Mouse (Mus musculus) liver, postnatal 0 days (tissue): ENCODE results near the gene Lamc2. TPM values are rescaled to one million over a fixed set of nuclear protein-coding genes. Genes with fewer than 3 reads are reported as not detected.

Experiments used
- ATAC-seq: fragments of 200-750 bp; cut with Nextera tagmentation; 2 replicates; pipeline ENCODE4 v1.8.0; 2017; ENCODE audit warnings: mild to moderate bottlenecking, moderate library complexity
- DNase-seq: peaks from one replicate; pipeline ENCODE4 v3.0.0-alpha.2; 2016
- H3K27ac ChIP-seq: fragments of 300-500 bp; sonication (generic); 2 replicates; pipeline ENCODE4 v1.5.1; 2014; ENCODE audit warnings: antibody characterized with exemption, moderate library complexity, mild to moderate bottlenecking, low read depth
- H3K27me3 ChIP-seq: fragments of 300-500 bp; sonication (generic); 2 replicates; pipeline ENCODE4 v1.6.1; 2014; ENCODE audit warnings: low read length, control low read depth, mixed read lengths; ENCODE audit not compliant: insufficient read depth
- H3K36me3 ChIP-seq: fragments of 300-500 bp; sonication (generic); replicated peaks from 2 replicates; pipeline ENCODE4 v1.6.1; 2014; ENCODE audit warnings: mild to moderate bottlenecking, control low read depth, low read length, moderate library complexity, mixed read lengths; ENCODE audit not compliant: insufficient read depth
- H3K4me1 ChIP-seq: fragments of 300-500 bp; sonication (generic); 2 replicates; pipeline ENCODE4 v1.6.1; 2014; ENCODE audit warnings: antibody characterized with exemption, mild to moderate bottlenecking, control low read depth; ENCODE audit not compliant: insufficient read depth
- H3K4me2 ChIP-seq: fragments of 300-500 bp; sonication (generic); 2 replicates; pipeline ENCODE4 v1.6.1; 2014; ENCODE audit warnings: low read depth, mild to moderate bottlenecking, low read length, moderate library complexity, mixed read lengths
- H3K4me3 ChIP-seq: fragments of 300-500 bp; sonication (generic); 2 replicates; pipeline ENCODE4 v1.5.1; 2014; ENCODE audit warnings: low read depth, low read length
- H3K9ac ChIP-seq: fragments of 300-500 bp; sonication (generic); replicated peaks from 2 replicates; pipeline ENCODE4 v1.6.1; 2014; ENCODE audit warnings: mild to moderate bottlenecking, moderate library complexity
- H3K9me3 ChIP-seq: fragments of 300-500 bp; sonication (generic); 2 replicates; pipeline ENCODE4 v1.6.1; 2016; ENCODE audit warnings: mild to moderate bottlenecking, control low read depth, low read length, mixed read lengths
- CTCF ChIP-seq: sonication (generic); IDR thresholded peaks from 2 replicates; pipeline ENCODE4 v1.5.1; 2016; ENCODE audit warnings: antibody characterized with exemption, low read depth
- EP300 ChIP-seq: IDR thresholded peaks from 2 replicates; pipeline ENCODE4 v1.6.1; 2016; ENCODE audit warnings: antibody characterized with exemption, low read depth, mild to moderate bottlenecking
- WGBS: fragments of 180-500 bp; shearing (Covaris S2); extraction: QIAGEN DNeasy Blood & Tissue Kit; methylation state at CpG from one replicate; pipeline ENCODE4 v1.1.7; 2014; ENCODE audit not compliant: insufficient replicate concordance; 5-methylcytosine and 5-hydroxymethylcytosine counted together
- polyA plus RNA-seq: library from polyadenylated mRNA; unstranded; fragments of >200 nt; fragmentation: Nextera tagmentation; extraction: Ambion mirVana; gene quantifications from 2 replicates; pipeline ENCODE4 v1.2.1, GENCODE M21; 2015

The Lamc2 gene
- polyA plus RNA-seq, 1 experiment from 2014 or later = 0.45 TPM

DNA sequence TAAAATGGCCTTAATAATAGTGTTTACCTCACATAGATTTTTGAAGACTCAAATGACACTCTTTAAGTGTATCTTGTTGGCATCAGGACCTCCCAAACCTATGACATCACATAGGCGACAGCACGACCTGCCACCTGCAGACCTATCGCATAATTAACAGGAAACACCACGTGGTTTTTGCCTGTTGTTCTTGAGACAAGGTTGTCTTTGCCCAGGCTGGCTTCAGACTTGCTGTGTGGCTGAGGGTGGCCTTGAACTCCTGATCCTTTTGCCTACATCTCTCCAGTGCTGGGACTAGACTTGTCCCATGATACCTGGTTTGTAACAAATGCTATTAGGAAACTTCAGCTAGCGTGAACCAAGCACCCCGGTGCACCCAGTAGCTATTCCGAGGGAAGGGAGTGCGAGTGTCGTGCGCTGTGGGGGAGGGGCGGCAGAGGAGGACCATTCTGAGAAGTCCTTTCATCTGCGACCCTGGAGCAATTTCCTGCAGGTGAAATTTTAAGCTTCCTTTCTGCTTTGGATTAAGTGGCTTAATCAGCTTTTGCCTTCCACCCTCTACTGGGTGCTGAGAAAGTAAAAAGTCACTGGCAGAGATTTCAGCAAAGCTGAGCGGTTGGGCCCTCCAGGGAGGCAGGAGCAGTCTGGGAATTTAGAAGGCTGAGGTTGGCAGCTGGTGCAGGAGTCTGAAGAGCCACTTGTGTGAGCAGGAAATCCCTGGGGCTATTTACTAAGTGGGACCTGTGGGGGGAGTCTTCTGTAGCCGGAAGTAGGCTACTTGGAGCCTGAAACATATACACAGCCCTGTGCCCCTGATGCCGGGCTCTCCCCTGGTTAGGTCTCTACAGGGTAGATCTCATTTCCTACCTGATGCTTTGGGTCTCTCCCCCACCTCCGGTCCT is 90.2 kb downstream of the Lamc2 start:
- Histone ChIP-seq H3K27me3 (0 out of 2 replicates have a peak, but pooled peaks cover 2% of the 10 kb centered on the region), H3K4me3 (no peak overlapping the region), H3K4me1 (peaks cover under 1% of the 10 kb centered on the region; the same call in 1 of the 2 replicates), H3K36me3 (no peaks in the 10 kb centered on the region), H3K9me3 (no peaks in the 10 kb centered on the region), H3K4me2 (no peak overlapping the region), H3K27ac (no peak overlapping the region), H3K9ac (no peak overlapping the region)
- WGBS = 23% methylated on average over 16 of the region's 16 CpGs
- no peak for TF ChIP-seq EP300
- no peak for TF ChIP-seq CTCF
- no peak for DNase-seq
- no peak for ATAC-seq

DNA sequence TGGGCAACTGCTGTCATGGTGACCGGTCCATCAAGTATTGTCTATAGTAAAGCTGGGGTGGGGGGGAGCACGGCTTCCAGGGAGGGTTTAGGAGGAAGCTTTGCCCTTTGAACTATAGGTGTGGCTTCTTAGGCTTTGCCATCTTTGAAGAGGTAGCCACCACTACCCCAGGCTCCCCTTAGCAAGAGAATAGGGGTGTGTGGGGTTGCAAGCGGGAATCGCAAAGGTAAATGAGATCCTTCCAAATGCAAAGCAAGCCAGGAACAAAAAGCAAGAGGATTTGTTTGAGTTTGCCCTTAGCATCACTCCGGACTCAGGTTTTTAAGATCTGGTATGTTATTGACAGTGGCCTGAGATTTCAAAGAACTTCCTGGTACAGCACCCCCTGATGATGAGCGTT is 90.9 kb downstream of the Lamc2 start:
- 65% methylated on average over 6 of the region's 6 CpGs for WGBS
- ATAC-seq = no peak
- H3K9me3 ChIP-seq = no peaks in the 10 kb centered on the region

DNA sequence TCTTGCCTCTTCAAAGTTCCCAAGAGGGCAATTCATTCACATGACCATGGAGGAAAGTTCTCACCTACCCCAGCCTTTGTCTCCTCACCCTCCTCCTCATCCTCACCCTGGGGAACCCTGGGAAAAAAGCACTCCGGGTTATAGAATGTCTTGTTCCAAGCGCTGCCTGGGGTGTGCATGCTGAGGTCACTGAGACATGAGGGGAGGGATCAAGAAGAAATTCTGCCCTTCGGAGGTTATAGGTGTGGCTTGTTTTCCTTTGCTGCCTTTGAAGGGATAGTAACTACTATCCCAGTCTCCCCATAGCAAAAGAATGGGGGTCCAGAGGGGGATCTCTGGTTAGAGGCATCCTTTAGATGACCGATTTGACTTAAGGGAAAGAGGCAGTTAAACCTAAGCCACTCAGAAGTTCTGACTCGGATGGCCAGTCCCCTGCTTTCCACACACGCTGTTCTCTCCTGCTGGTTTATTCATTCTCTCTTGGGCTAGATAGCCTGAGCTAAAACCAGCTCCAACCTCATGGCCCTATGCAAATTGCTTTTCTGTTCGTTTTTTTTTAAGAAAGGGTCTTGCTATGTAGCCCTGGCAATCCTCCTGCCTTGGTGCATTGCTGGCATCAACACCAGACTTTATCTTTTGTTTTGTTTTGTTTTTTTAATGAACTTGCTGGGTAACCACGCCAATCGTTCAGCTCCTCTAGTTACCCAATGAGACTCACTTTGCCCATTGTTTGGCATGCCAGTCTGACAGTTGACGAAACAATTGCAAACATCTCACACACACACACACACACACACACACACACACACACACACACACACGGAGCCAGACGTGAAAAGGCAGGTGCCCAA is 91.8 kb downstream of the Lamc2 start:
- Histone ChIP-seq H3K36me3 (no peaks in the 10 kb centered on the region), H3K4me3 (no peak overlapping the region), H3K27ac (no peak overlapping the region), H3K9ac (no peak overlapping the region), H3K4me1 (no peaks in the 10 kb centered on the region), H3K27me3 (0 out of 2 replicates have a peak, but pooled peaks cover 2% of the 10 kb centered on the region), H3K9me3 (no peaks in the 10 kb centered on the region), H3K4me2 (no peak overlapping the region)
- no peak for ATAC-seq
- no peak for TF ChIP-seq CTCF
- no peak for TF ChIP-seq EP300
- WGBS = 39% methylated on average over 12 of the region's 12 CpGs
- DNase-seq = no peak

More for the DNA sequence above, 90.9 kb downstream of the Lamc2 start:
- TF ChIP-seq EP300 = no peak
- TF ChIP-seq CTCF = no peak
- Histone ChIP-seq H3K36me3 (no peaks in the 10 kb centered on the region), H3K4me3 (no peak overlapping the region), H3K27ac (no peak overlapping the region), H3K9ac (no peak overlapping the region), H3K4me2 (no peak overlapping the region), H3K27me3 (0 out of 2 replicates have a peak, but pooled peaks cover 2% of the 10 kb centered on the region), H3K4me1 (no peaks in the 10 kb centered on the region)
- no peak for DNase-seq

DNA sequence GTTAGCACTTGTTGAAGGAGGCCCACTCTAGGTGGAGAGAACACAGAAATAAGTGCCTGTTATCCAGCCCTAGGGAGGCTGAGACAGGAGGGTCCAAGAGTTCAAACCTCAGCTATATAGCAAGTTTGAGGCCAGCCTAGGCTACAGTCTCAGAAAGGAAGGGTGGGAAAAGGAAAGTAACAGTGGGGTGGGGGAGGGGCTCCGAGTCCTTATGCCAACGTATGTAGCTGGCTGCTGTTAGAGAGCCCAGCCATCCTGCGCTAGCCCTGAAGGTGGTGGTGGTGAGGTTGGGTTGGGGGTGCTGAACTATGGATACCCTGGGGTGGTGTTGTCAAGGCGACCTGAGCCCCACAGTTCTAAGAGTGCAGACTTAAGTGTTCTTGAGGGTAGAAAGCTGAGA is 92.7 kb downstream of the Lamc2 start:
- no peak overlapping the region for H3K4me3 ChIP-seq
- H3K36me3 ChIP-seq = no peaks in the 10 kb centered on the region
- ATAC-seq = no peak
- no peaks in the 10 kb centered on the region for H3K4me1 ChIP-seq
- no peak overlapping the region for H3K9ac ChIP-seq
- WGBS = 54% methylated on average over 4 of the region's 4 CpGs
- H3K9me3 ChIP-seq = no peaks in the 10 kb centered on the region
- no peak overlapping the region for H3K27ac ChIP-seq
- TF ChIP-seq EP300 (no peak), CTCF (no peak)
- H3K4me2 ChIP-seq = no peak overlapping the region
- no peak for DNase-seq
- 0 out of 2 replicates have a peak, but pooled peaks cover 2% of the 10 kb centered on the region for H3K27me3 ChIP-seq

DNA sequence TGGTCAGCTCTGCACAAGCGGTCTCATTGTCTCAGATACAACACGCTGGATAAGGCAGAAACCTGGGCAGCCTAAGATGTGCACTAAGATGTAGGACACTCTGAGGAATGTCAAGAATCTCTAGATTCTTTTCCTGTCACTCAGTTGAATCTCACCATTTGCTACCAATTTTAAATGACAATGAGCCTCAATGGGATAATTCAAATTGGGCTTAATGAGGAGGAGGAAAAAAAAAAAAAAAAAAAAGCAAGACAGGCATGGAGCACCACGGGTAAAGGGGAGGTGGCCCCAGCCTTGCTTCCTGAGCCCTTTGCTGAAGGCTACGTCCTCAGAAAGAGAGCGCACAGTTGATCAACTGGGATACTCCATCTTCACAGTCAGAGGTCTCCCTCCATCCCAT is 93.1 kb downstream of the Lamc2 start:
- 63% methylated on average over 5 of the region's 5 CpGs for WGBS
- no peak for TF ChIP-seq EP300
- TF ChIP-seq CTCF = no peak
- H3K9ac ChIP-seq = no peak overlapping the region
- no peak overlapping the region for H3K4me2 ChIP-seq
- H3K4me1 ChIP-seq = no peaks in the 10 kb centered on the region
- DNase-seq = no peak
- H3K27ac ChIP-seq = no peak overlapping the region
- H3K27me3 ChIP-seq = 0 out of 2 replicates have a peak, but pooled peaks cover 2% of the 10 kb centered on the region
- no peaks in the 10 kb centered on the region for H3K9me3 ChIP-seq
- H3K4me3 ChIP-seq = no peak overlapping the region
- H3K36me3 ChIP-seq = no peaks in the 10 kb centered on the region
- no peak for ATAC-seq
